Mouse (Mus musculus) midbrain, embryonic 11.5 days (tissue): Measurements from ENCODE around the gene D930020B18Rik. TPM values are rescaled to one million over a fixed set of nuclear protein-coding genes. Genes with fewer than 3 reads are reported as not detected.

ENCODE experiments used
- ATAC-seq: fragments of 200-750 bp; cut with Nextera tagmentation; 2 replicates; pipeline ENCODE4 v1.8.0; 2017; ENCODE audit warnings: moderate TSS enrichment, moderate library complexity; ENCODE audit not compliant: low FRiP score
- DNase-seq: peaks from one replicate; pipeline ENCODE4 v3.0.0; 2015; ENCODE audit warnings: low spot score; ENCODE audit errors: missing footprints
- H3K27ac ChIP-seq: fragments of 300-500 bp; sonication (generic); 2 replicates; pipeline ENCODE4 v1.5.1; 2014; ENCODE audit warnings: low read depth, low read length
- H3K27me3 ChIP-seq: fragments of 300-500 bp; sonication (generic); 2 replicates; pipeline ENCODE4 v1.6.1; 2014; ENCODE audit warnings: mild to moderate bottlenecking, low read length, moderate library complexity, mixed read lengths; ENCODE audit not compliant: control insufficient read depth, insufficient read depth
- H3K36me3 ChIP-seq: fragments of 300-500 bp; sonication (generic); 2 replicates; pipeline ENCODE4 v1.6.1; 2014; ENCODE audit warnings: mild to moderate bottlenecking, low read length, moderate library complexity, mixed read lengths; ENCODE audit not compliant: control insufficient read depth, insufficient read depth
- H3K4me1 ChIP-seq: fragments of 300-500 bp; sonication (generic); 2 replicates; pipeline ENCODE4 v1.6.1; 2014; ENCODE audit warnings: low read length; ENCODE audit not compliant: control insufficient read depth, insufficient read depth
- H3K4me2 ChIP-seq: fragments of 300-500 bp; sonication (generic); 2 replicates; pipeline ENCODE4 v1.6.1; 2014; ENCODE audit warnings: mild to moderate bottlenecking, moderate library complexity
- H3K4me3 ChIP-seq: fragments of 300-500 bp; sonication (generic); 2 replicates; pipeline ENCODE4 v1.5.1; 2014; ENCODE audit warnings: low read depth, low read length
- H3K9ac ChIP-seq: fragments of 300-500 bp; sonication (generic); 2 replicates; pipeline ENCODE4 v1.6.1; 2014; ENCODE audit warnings: low read length
- H3K9me3 ChIP-seq: fragments of 300-500 bp; sonication (generic); 2 replicates; pipeline ENCODE4 v1.6.1; 2016; ENCODE audit warnings: low read length; ENCODE audit not compliant: control insufficient read depth
- WGBS: fragments of 180-500 bp; shearing (Covaris S2); extraction: QIAGEN DNeasy Blood & Tissue Kit; methylation state at CpG from one replicate; pipeline ENCODE4 v1.1.7; 2014; 5-methylcytosine and 5-hydroxymethylcytosine counted together
- polyA plus RNA-seq: library from polyadenylated mRNA; unstranded; fragments of >200 nt; fragmentation: Nextera tagmentation; extraction: Ambion mirVana; gene quantifications from 2 replicates; pipeline ENCODE4 v1.2.1, GENCODE M21; 2014

The D930020B18Rik gene
- polyA plus RNA-seq, 1 experiment from 2014 or later = not detected

DNA sequence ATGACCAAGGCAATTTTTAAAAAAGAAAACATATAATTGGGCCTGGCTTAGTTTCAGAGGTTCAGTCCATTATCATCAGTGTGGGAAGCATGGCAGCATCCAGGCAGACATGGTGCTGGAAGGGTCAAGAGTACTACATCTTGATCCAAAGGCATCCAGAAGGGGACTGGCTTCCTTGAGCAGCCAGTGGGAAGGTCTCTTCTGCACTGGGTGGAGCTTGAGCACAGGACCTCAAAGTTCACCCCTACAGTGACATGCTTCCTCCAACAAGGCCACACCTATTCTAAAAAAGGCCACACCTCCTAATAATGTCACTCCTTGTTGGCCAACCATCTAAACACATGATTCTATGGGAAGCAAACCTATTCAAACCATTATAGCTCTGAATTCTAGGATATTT lies 75.5 kb downstream of the D930020B18Rik start:
- Histone ChIP-seq H3K9me3 (peaks cover 4% of the 10 kb centered on the region; the same call in 1 of the 2 replicates), H3K4me3 (no peak overlapping the region)
- no peak for DNase-seq

DNA sequence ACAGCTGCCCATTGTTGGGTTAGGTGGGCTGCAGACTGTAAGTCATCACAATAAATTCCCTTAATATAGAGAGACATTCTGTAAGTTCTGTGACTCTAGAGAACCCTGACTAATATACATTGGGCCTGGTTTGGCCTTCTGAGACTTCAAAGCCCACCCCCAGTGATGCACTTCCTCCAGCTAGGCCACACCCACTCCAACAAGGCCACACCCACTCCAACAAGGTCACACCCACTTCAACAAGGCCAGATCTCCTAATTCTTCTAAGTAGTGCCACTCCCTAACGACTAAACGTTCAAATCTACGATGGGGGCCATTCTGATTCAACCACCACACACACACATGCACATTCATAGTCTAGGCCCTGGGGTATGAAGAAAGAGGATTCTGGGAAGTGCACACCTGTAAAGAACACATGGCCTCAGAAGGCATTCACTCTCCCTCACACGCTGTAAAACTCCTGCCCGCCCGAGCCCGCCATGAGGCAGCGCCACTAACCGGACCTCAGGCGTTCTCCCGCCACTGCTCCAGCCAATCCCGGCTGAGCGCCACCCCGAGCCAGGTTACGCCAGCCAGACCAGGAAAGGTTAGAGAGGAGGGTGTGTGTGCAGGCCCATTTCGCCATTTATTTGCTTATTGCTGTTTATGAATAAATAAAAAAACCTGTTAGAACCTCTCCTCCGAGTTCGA lies 77.7 kb downstream of the D930020B18Rik start:
- 93% methylated on average over 18 of the region's 18 CpGs for WGBS
- peaks cover 4% of the 10 kb centered on the region; the same call in 1 of the 2 replicates for H3K9me3 ChIP-seq
- H3K4me3 ChIP-seq = no peak overlapping the region
- no peak for DNase-seq
- H3K27ac ChIP-seq = no peak overlapping the region
- no peak overlapping the region for H3K4me2 ChIP-seq
- H3K4me1 ChIP-seq = no peaks in the 10 kb centered on the region
- no peaks in the 10 kb centered on the region for H3K27me3 ChIP-seq
- ATAC-seq = no peak
- no peaks in the 10 kb centered on the region for H3K36me3 ChIP-seq
- H3K9ac ChIP-seq = no peak overlapping the region

More for the DNA sequence above, 75.5 kb downstream of the D930020B18Rik start:
- H3K27me3 ChIP-seq = no peaks in the 10 kb centered on the region
- ATAC-seq = no peak
- no peaks in the 10 kb centered on the region for H3K36me3 ChIP-seq
- no peak overlapping the region for H3K9ac ChIP-seq
- no peak overlapping the region for H3K4me2 ChIP-seq
- H3K4me1 ChIP-seq = no peaks in the 10 kb centered on the region
- no peak overlapping the region for H3K27ac ChIP-seq

DNA sequence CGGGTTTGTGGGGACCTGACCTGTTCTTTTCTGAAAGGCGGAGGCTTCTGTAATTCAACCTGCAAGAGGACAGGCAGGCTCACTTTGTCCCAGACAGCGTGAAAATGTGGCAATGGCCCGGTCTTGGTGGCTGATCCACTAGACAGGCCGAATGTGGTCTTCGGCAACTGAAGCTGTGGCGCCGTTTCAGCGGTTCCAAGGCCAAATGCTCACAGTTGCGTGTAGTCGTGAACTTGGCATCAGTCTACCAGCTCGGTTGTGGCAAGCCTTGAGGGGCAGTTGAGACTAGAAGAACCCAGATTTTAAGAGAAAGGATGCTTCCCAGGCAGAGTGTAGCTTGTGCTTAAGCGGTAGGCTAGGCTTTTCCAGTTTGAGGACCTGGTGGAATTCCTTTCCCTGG lies 79.3 kb downstream of the D930020B18Rik start:
- no peaks in the 10 kb centered on the region for H3K27me3 ChIP-seq
- H3K4me3 ChIP-seq = no peak overlapping the region
- no peaks in the 10 kb centered on the region for H3K4me1 ChIP-seq
- peaks cover 4% of the 10 kb centered on the region; the same call in 1 of the 2 replicates for H3K9me3 ChIP-seq
- no peaks in the 10 kb centered on the region for H3K36me3 ChIP-seq
- H3K27ac ChIP-seq = no peak overlapping the region
- DNase-seq = no peak
- no peak for ATAC-seq
- H3K4me2 ChIP-seq = no peak overlapping the region
- H3K9ac ChIP-seq = no peak overlapping the region
- WGBS = 92% methylated on average over 13 of the region's 13 CpGs

DNA sequence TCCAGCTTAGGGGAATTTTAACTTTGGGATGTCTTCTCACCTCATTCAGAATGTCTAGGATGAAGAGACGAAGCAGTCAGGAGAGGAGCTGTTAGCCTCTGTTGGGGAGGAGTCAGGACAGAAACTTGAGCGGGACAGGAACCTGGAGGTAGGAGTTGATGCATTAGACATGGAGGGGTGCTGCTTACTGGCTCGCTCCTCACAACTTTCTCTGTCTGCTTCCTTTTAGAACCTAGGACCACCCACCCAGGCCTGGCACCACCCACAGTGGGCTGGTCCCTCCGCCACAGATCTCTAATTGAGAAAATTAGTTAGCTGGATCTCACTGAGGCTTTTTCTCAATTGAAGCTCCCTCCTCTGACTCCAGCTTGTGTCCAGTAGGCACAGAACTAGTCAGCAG lies 85.1 kb downstream of the D930020B18Rik start:
- Histone ChIP-seq H3K27me3 (no peaks in the 10 kb centered on the region), H3K9me3 (peaks cover 1% of the 10 kb centered on the region; the same call in 1 of the 2 replicates), H3K4me2 (no peak overlapping the region), H3K36me3 (no peaks in the 10 kb centered on the region), H3K27ac (no peak overlapping the region), H3K4me1 (no peaks in the 10 kb centered on the region), H3K4me3 (no peak overlapping the region), H3K9ac (no peak overlapping the region)
- WGBS = 84% methylated on average over 4 of the region's 4 CpGs
- ATAC-seq (no peak), DNase-seq (no peak)

DNA sequence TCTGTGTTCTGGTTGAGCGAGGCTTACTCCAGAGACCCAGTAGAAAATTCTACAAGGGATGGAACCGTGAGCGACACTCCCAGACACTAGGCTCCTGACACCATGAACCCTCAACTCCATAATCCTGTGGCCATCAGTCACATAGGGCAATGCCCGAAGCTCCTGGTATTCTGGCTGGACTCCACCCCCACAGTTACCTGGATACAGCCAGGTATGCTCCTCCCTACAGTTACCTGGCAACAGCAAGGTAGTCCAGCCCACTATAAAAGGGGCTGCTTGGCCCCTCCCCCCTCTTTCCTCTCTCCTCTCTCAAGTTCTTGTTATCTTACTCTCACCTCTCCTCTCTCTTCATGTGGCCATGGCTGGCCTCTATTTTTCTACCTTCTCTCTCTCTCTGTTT lies 85.8 kb downstream of the D930020B18Rik start:
- H3K9me3 ChIP-seq = no peaks in the 10 kb centered on the region
- H3K9ac ChIP-seq = no peak overlapping the region
- no peaks in the 10 kb centered on the region for H3K4me1 ChIP-seq
- no peak overlapping the region for H3K4me3 ChIP-seq
- 73% methylated on average over 4 of the region's 4 CpGs for WGBS
- no peaks in the 10 kb centered on the region for H3K27me3 ChIP-seq
- ATAC-seq (no peak), DNase-seq (no peak)
- H3K4me2 ChIP-seq = no peak overlapping the region
- H3K27ac ChIP-seq = no peak overlapping the region
- H3K36me3 ChIP-seq = no peaks in the 10 kb centered on the region

DNA sequence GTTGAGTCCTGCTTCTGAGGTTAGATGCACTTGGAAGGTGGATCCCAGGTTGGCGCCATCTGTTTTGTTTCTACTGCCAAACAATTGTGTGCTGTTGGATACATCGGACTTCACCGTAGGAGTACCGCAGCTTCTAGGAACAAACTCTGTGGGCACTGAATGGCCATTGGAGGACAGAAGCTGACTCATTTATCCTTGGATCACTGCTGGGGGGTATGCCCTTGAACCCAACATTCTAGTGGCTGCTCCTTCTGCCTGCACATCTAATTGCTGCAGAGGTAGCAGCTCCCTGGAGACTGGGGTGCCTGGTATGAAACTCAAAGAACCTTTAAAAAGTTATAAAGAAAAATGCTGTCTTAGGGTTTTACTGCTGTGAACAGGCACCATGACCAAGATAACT lies 86.8 kb downstream of the D930020B18Rik start:
- 95% methylated on average over 4 of the region's 4 CpGs for WGBS
- DNase-seq (no peak), ATAC-seq (no peak)
- Histone ChIP-seq H3K4me1 (no peaks in the 10 kb centered on the region), H3K4me3 (no peak overlapping the region), H3K27ac (no peak overlapping the region), H3K4me2 (no peak overlapping the region), H3K9ac (no peak overlapping the region), H3K36me3 (no peaks in the 10 kb centered on the region), H3K9me3 (no peaks in the 10 kb centered on the region), H3K27me3 (no peaks in the 10 kb centered on the region)

DNA sequence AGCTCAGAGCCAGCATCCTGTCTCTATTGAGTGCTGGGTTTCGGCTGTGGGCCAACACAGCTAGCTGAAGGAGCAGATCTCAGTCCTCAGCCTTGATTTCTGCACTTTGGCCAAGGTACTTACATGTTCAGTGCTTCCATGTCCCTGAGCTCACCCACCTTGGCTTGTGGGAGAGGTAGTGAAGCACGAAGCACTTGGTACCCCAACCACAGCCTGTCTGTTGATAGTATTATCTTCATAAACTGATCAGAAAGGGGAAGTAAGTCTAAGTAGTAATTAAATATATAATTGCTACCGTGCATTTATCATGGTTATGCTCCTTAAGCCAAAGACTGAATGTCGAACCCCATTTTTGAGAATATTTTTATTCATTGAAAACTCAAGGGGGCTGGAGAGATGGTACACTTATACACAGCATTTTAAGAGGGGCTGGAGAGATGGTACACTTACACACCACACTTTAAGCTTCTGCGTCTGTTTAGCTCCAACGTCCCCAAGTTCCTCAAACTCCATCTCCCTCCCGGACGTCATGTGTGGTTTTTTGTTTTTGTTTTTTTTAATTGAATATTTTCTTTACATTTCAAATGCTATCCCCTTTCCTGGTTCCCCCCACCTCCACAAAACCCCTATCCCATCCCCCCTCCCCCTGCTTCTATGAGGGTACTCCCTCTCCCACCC lies 89.8 kb downstream of the D930020B18Rik start:
- Histone ChIP-seq H3K4me3 (no peak overlapping the region), H3K27me3 (no peaks in the 10 kb centered on the region), H3K4me1 (no peaks in the 10 kb centered on the region), H3K4me2 (no peak overlapping the region), H3K9me3 (no peaks in the 10 kb centered on the region), H3K27ac (no peak overlapping the region), H3K36me3 (no peaks in the 10 kb centered on the region), H3K9ac (no peak overlapping the region)
- DNase-seq (no peak), ATAC-seq (no peak)
- WGBS = 91% methylated on average over 8 of the region's 8 CpGs

DNA sequence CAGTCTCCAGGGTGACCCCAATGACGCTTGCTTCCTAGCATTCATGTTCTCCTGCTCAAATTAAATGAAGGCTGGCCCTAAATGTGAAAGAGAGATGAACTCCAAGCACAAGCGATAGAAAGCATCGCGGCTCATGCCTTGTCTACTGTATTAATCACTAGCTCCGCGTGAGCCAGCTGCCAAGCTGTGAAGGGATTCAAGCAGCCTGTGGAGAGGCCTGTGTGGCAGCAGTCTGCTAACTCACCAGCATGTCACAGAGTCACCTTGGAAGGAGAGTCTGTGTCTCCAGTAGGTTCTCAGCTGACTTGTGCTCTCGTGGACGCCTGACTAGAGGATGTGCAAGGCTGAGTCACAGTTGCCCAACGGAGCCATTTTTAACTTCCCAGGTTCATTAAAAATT lies 91.2 kb downstream of the D930020B18Rik start:
- no peak overlapping the region for H3K4me3 ChIP-seq
- no peaks in the 10 kb centered on the region for H3K4me1 ChIP-seq
- 86% methylated on average over 9 of the region's 9 CpGs for WGBS
- no peak overlapping the region for H3K9ac ChIP-seq
- DNase-seq (no peak), ATAC-seq (no peak)
- H3K4me2 ChIP-seq = no peak overlapping the region
- H3K36me3 ChIP-seq = no peaks in the 10 kb centered on the region
- no peaks in the 10 kb centered on the region for H3K9me3 ChIP-seq
- H3K27me3 ChIP-seq = no peaks in the 10 kb centered on the region
- no peak overlapping the region for H3K27ac ChIP-seq

DNA sequence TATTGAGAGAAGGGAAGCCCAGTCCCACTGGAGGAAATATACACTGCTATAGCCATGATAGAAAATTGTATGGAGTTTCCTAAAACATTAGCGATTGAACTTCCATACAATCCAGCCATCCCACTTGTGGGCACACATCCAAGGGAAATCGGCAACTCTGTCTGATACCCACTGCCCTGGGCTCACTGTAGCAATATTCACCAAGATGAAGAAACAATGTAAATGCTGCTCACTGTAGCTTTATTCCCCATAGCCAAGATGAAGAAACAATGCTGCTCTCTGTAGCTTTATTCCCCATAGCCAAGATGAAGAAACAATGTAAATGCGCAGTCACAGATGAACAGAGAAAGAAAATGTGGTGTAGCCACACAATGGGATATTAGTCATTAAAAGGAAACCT lies 95.9 kb downstream of the D930020B18Rik start:
- no peak overlapping the region for H3K27ac ChIP-seq
- 89% methylated on average over 3 of the region's 3 CpGs for WGBS
- DNase-seq = no peak

More for the DNA sequence above, 95.9 kb downstream of the D930020B18Rik start:
- H3K9me3 ChIP-seq = no peaks in the 10 kb centered on the region
- peaks cover 10% of the 10 kb centered on the region; the same call in 1 of the 2 replicates for H3K4me1 ChIP-seq
- H3K36me3 ChIP-seq = no peaks in the 10 kb centered on the region
- H3K9ac ChIP-seq = no peak overlapping the region
- no peaks in the 10 kb centered on the region for H3K27me3 ChIP-seq
- ATAC-seq = no peak
- no peak overlapping the region for H3K4me2 ChIP-seq
- no peak overlapping the region for H3K4me3 ChIP-seq
